Mouse (Mus musculus) MEL (cell line): ENCODE measurements at regions not wholly inside any gene's neighbourhood (a gene's known extent, or its start where the extent isn't known, plus 50 kb on each side); places are given as distances from the start of the nearest gene placed in this dataset.

Experiments used
- CHD1 ChIP-seq: IDR thresholded peaks from 2 replicates; pipeline ENCODE4 v1.6.1; 2012; ENCODE audit warnings: low read depth, mild to moderate bottlenecking, inconsistent platforms, low read length, improper control_type of control experiment
- CTCF ChIP-seq, 3 experiments: IDR thresholded peaks in 2 of 3; conservative IDR thresholded peaks in 1 of 3; 2 replicates each; pipeline ENCODE4 v1.5.1; 2011 to 2012; ENCODE audit warnings: low read length in 3 of 3, low read depth in 2 of 3, mild to moderate bottlenecking in 2 of 3, improper control_type of control experiment in 1 of 3, inconsistent platforms in 1 of 3, mixed read lengths in 1 of 3, moderate library complexity in 1 of 3; ENCODE audit not compliant: control insufficient read depth in 1 of 3, insufficient read depth in 1 of 3, poor library complexity in 1 of 3, severe bottlenecking in 1 of 3
- EP300 ChIP-seq, 2 experiments: IDR thresholded peaks; 2 replicates each; pipeline ENCODE4 v1.6.1; 2011; ENCODE audit warnings: improper control_type of control experiment in 2 of 2, low read length in 2 of 2, low read depth in 1 of 2, mild to moderate bottlenecking in 1 of 2
- ETS1 ChIP-seq: IDR thresholded peaks from 2 replicates; pipeline ENCODE4 v1.6.1; 2012; ENCODE audit warnings: low read depth, mild to moderate bottlenecking, inconsistent platforms, low read length, improper control_type of control experiment, moderate library complexity
- MAFK ChIP-seq: IDR thresholded peaks from 2 replicates; pipeline ENCODE4 v1.6.1; 2011; ENCODE audit warnings: low read depth, mild to moderate bottlenecking, low read length, improper control_type of control experiment, borderline replicate concordance
- POLR2A ChIP-seq, 2 experiments: IDR thresholded peaks; 2 replicates each; pipeline ENCODE4 v1.6.1; 2011 to 2012; ENCODE audit warnings: low read length in 2 of 2, mild to moderate bottlenecking in 2 of 2, control low read depth in 1 of 2, improper control_type of control experiment in 1 of 2, low read depth in 1 of 2, moderate library complexity in 1 of 2; ENCODE audit not compliant: control insufficient read depth in 1 of 2, insufficient read depth in 1 of 2, poor library complexity in 1 of 2
- RAD21 ChIP-seq: IDR thresholded peaks from 2 replicates; pipeline ENCODE4 v1.6.1; 2011; ENCODE audit warnings: mild to moderate bottlenecking, low read depth, low read length, improper control_type of control experiment
- RCOR1 ChIP-seq: IDR thresholded peaks from 2 replicates; pipeline ENCODE4 v1.6.1; 2012; ENCODE audit warnings: low read depth, mild to moderate bottlenecking, inconsistent platforms, low read length, improper control_type of control experiment
- TAL1 ChIP-seq: IDR thresholded peaks from 2 replicates; pipeline ENCODE4 v1.6.1; 2012; ENCODE audit warnings: mild to moderate bottlenecking, inconsistent platforms, low read length, moderate library complexity, mixed read lengths
- UBTF ChIP-seq: IDR thresholded peaks from 2 replicates; pipeline ENCODE4 v1.6.1; 2012; ENCODE audit warnings: low read depth, mild to moderate bottlenecking, inconsistent platforms, low read length, improper control_type of control experiment, moderate library complexity, borderline replicate concordance; ENCODE audit not compliant: insufficient read depth
- ZNF384 ChIP-seq: IDR thresholded peaks from 2 replicates; pipeline ENCODE4 v1.6.1; 2012; ENCODE audit warnings: low read depth, mild to moderate bottlenecking, inconsistent platforms, low read length, improper control_type of control experiment

DNA sequence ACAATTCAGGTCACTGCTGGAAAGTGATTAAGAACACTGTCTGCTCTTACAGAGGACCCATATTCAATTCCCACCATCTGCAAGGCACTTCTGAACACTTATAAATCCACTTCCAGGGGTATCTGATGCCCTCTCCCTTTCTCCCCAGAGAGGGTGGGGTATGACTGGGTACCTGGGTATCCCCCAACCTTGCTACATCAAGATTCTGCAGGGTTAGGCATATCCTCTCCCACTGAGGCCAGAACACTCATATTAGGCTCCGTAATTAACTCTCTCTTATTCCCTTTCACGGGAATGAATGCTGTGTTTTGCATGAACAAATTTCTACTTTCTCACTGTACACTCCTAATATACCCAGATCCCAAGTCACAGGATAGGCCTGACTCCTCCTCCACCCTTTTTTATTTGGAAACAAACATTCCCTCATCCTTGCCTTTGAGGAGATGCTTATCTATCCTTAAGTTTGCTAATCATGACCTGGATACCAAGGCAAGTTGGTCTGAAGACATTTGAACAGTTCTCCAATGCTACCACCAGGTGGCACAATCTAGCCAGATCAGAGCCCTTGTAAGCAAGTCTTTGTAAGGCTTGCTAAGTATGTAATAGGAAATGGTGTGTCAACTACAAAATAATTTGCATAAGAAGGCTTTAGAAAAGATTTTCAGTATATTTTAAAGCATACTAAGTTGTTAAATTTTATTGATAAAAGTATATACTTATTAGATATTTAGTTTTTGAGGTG is 66.3 kb upstream of the Selenop start:
- TF ChIP-seq CHD1 (no peak), CTCF (IDR thresholded peaks at IDR 0.05 in 2 of 3, conservative IDR thresholded peaks at IDR 0.05 in 1 of 3; ENCODE audit: control insufficient read depth in 1 of 3, insufficient read depth in 1 of 3, low read depth in 2 of 3, low read length in 3 of 3, poor library complexity in 1 of 3, severe bottlenecking in 1 of 3) (peak; percentile 37 to 71 (median 47)), ZNF384 (no peak), EP300 (IDR thresholded peaks at IDR 0.05; ENCODE audit: low read depth in 1 of 2, low read length in 2 of 2) (no peak), MAFK (no peak), POLR2A (IDR thresholded peaks at IDR 0.05; ENCODE audit: control insufficient read depth in 1 of 2, insufficient read depth in 1 of 2, low read depth in 1 of 2, low read length in 2 of 2, poor library complexity in 1 of 2) (no peak), TAL1 (no peak), RAD21 (peak; percentile 62), RCOR1 (no peak), ETS1 (no peak), UBTF (no peak)
